Mouse (Mus musculus) frontal cortex, adult 2 months (tissue): ENCODE results near the gene Faap100. TPM values are rescaled to one million over a fixed set of nuclear protein-coding genes. Genes with fewer than 3 reads are reported as not detected.
A peak's percentile ranks its signal among the peaks of the same experiment; 100 is the strongest.
"Not testable (repeated sequence)": the region's sequence is repeated elsewhere in the genome, so short reads cannot be mapped to it uniquely, and the experiment has no call there.

Source experiments
- DNase-seq, 2 experiments: peaks; one replicate each; pipeline ENCODE4 v3.0.0; 2022; ENCODE audit warnings: low spot score in 1 of 2; ENCODE audit errors: extremely low spot score in 1 of 2
- polyA plus RNA-seq: library from polyadenylated mRNA; depleted of rRNA; stranded (reverse); fragments of >200 nt; gene quantifications from 2 replicates; pipeline ENCODE4 v1.2.3, GENCODE M21; 2012

Faap100 gene
- polyA plus RNA-seq, 1 experiment: 27.8 TPM

GRCm38 (mm10) chr11:120352571-120353290 lies 25.8 kb downstream of the Faap100 start:
- no peak for DNase-seq

- DNase-seq: not testable (repeated sequence)
These were observed 26.5 kb downstream of the Faap100 start for GRCm38 (mm10) chr11:120352093-120352350.

- DNase-seq: no peak
These were observed 27.1 kb downstream of the Faap100 start for GRCm38 (mm10) chr11:120351250-120352092.

- DNase-seq: no peak
These were observed 27.9 kb downstream of the Faap100 start for GRCm38 (mm10) chr11:120350711-120351110.

GRCm38 (mm10) chr11:120349986-120350702 lies 28.4 kb downstream of the Faap100 start:
- peak in 1 of 2 experiments; percentile 70 for DNase-seq

GRCm38 (mm10) chr11:120349371-120349985 lies 29.1 kb downstream of the Faap100 start:
- no peak for DNase-seq

- DNase-seq: no peak
These were observed 29.7 kb downstream of the Faap100 start for GRCm38 (mm10) chr11:120348684-120349370.

GRCm38 (mm10) chr11:120347791-120348683 lies 30.5 kb downstream of the Faap100 start, which contains the start of gene Actg1:
Actg1 (minus strand) TSS chr11:120348542.
- peak in 1 of 2 experiments; percentile 83 for DNase-seq

- no peak for DNase-seq
These were observed 31.3 kb downstream of the Faap100 start for GRCm38 (mm10) chr11:120347301-120347700.

GRCm38 (mm10) chr11:120346383-120347034 lies 32.1 kb downstream of the Faap100 start:
- not testable (repeated sequence) for DNase-seq

GRCm38 (mm10) chr11:120345067-120345681 lies 33.4 kb downstream of the Faap100 start:
- DNase-seq: no peak

- no peak for DNase-seq
These were observed 34.1 kb downstream of the Faap100 start for GRCm38 (mm10) chr11:120344310-120344920.

GRCm38 (mm10) chr11:120343519-120344309 lies 34.9 kb downstream of the Faap100 start:
- DNase-seq: no peak

GRCm38 (mm10) chr11:120342656-120343160 lies 35.9 kb downstream of the Faap100 start:
- no peak for DNase-seq

GRCm38 (mm10) chr11:120341661-120342060 lies 36.9 kb downstream of the Faap100 start:
- DNase-seq: no peak

- no peak for DNase-seq
These were observed 38.5 kb downstream of the Faap100 start for GRCm38 (mm10) chr11:120339978-120340513.

GRCm38 (mm10) chr11:120338786-120339185 lies 39.8 kb downstream of the Faap100 start:
- no peak for DNase-seq
